Mouse (Mus musculus): ENCODE results near the gene Opn3. TPM values are rescaled to one million over a fixed set of nuclear protein-coding genes. Genes with fewer than 3 reads are reported as not detected.
A peak's percentile ranks its signal among the peaks of the same experiment; 100 is the strongest.

Opn3 gene
- polyA plus RNA-seq, 1 experiment from 2014 or later = 7.7 TPM

DNA sequence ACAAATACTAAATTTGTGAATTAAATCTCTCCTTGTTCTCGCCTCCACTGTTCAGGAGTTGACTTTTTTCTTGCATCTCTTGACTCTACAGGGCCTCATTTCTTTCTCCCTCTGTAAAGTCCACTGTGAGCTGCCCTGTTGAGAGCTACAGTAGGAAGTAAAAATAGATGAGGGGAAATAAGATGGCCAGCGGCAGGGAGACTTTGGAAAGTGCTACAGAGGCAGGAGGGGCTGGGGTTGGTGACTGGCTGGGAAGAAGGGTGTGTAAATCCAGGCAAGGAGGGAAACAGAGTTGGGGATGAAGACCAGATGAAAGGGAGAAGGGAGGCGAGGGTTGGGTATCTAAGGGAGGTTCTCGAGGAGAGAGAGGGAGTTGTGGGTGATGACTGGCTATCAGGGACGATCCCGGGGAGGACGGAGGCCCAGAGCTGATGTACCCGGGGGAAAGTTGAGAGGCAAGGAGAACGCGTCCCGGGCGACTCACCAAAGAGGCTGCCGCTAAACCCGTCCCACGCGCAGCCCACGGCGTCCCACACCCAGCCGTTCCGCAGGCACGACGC lies 810 bp downstream of the Opn3 start:
- Histone ChIP-seq H3K36me3 (replicated peaks) (peaks cover 15% of the 10 kb centered on the region), H3K9ac (peak overlapping the region; percentile 83), H3K27me3 (no peaks in the 10 kb centered on the region), H3K9me3 (no peaks in the 10 kb centered on the region), H3K27ac (peak overlapping the region; percentile 90), H3K4me3 (replicated peaks) (peak overlapping the region; percentile 76), H3K4me2 (peak overlapping the region; percentile 80), H3K4me1 (peaks cover 25% of the 10 kb centered on the region)
- under 1% methylated on average over 22 of the region's 22 CpGs for WGBS
- ATAC-seq (ENCODE audit: low FRiP score) = no peak

DNA sequence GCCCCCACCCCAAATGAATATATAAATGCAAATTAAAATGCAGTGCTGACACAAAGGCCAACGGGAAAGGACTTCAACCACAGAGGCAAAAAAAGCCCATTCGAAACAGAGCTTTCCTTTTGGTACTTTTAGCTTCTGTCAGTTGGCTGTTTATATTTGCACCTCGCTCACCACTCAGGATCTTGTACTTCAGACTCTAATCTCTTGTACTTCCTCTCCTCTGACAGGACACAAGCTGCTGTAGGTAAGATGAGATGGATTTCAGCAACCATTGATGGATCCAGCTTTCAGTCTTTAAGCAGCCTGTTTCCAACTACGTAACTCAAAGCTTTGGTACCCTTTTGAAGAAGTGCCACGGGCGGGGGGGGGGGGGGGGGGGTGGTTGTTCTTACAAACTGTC lies 11.6 kb downstream of the Opn3 start:
- 81% methylated on average over 6 of the region's 6 CpGs for WGBS
- ATAC-seq (ENCODE audit: low FRiP score) = no peak
- Histone ChIP-seq H3K36me3 (replicated peaks) (peaks cover 2% of the 10 kb centered on the region; the same call in 1 of the 2 replicates), H3K9me3 (no peaks in the 10 kb centered on the region), H3K27me3 (no peaks in the 10 kb centered on the region), H3K9ac (no peak overlapping the region), H3K27ac (no peak overlapping the region), H3K4me2 (no peak overlapping the region), H3K4me1 (no peaks in the 10 kb centered on the region), H3K4me3 (replicated peaks) (no peak overlapping the region)

DNA sequence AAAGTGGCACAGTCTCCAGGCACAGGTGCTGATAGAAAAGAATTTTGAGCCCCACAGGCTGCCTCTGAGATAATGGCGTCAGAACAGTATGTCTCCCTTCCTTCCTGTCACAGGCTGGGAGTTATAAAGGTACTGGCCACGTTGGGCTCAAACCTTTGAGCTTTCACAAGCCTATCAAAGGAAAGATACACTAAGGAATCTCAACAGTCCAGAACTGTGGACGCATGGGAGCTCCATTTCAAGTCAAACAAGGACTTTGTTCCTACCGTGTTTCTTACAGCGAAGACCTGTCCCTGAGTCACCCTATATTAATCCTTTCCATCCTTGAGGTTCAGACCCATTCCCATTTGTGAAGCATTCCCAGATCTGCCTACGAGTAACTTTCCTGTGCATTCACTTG lies 15.1 kb downstream of the Opn3 start:
- no peak overlapping the region for H3K27ac ChIP-seq
- H3K4me1 ChIP-seq = no peaks in the 10 kb centered on the region
- H3K4me3 ChIP-seq (replicated peaks) = no peak overlapping the region
- no peaks in the 10 kb centered on the region for H3K36me3 ChIP-seq (replicated peaks)
- ATAC-seq (ENCODE audit: low FRiP score) = no peak
- H3K27me3 ChIP-seq = no peaks in the 10 kb centered on the region
- H3K9me3 ChIP-seq = no peaks in the 10 kb centered on the region
- WGBS = 88% methylated on average over 6 of the region's 6 CpGs
- H3K9ac ChIP-seq = no peak overlapping the region
- no peak overlapping the region for H3K4me2 ChIP-seq

DNA sequence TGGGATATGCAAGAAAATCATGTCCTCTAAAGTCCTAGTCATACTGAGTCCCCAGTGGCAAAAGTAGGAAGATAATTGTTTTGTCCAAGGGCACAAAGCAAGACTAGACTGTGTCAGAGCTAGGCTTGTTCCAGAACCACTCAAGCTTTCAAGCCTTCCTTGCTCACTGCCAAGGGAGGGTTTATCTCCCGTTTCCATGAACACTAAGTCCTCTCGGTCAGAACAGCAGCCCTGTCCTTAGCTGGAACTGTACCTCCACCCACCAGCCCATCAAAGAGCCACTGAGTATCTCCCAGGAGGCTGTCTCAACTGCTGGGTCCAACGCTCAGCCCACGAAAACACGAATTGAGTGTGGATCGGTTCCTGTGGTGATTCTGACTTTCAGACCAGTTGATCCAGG lies 17.5 kb downstream of the Opn3 start:
- no peak for ATAC-seq (ENCODE audit: low FRiP score)
- H3K4me3 ChIP-seq (replicated peaks) = no peak overlapping the region
- H3K4me2 ChIP-seq = no peak overlapping the region
- H3K27me3 ChIP-seq = no peaks in the 10 kb centered on the region
- no peaks in the 10 kb centered on the region for H3K36me3 ChIP-seq (replicated peaks)
- H3K4me1 ChIP-seq = no peaks in the 10 kb centered on the region; the same call in 1 of the 2 replicates
- no peaks in the 10 kb centered on the region for H3K9me3 ChIP-seq
- H3K9ac ChIP-seq = no peak overlapping the region
- WGBS = 90% methylated on average over 6 of the region's 6 CpGs
- H3K27ac ChIP-seq = no peak overlapping the region

DNA sequence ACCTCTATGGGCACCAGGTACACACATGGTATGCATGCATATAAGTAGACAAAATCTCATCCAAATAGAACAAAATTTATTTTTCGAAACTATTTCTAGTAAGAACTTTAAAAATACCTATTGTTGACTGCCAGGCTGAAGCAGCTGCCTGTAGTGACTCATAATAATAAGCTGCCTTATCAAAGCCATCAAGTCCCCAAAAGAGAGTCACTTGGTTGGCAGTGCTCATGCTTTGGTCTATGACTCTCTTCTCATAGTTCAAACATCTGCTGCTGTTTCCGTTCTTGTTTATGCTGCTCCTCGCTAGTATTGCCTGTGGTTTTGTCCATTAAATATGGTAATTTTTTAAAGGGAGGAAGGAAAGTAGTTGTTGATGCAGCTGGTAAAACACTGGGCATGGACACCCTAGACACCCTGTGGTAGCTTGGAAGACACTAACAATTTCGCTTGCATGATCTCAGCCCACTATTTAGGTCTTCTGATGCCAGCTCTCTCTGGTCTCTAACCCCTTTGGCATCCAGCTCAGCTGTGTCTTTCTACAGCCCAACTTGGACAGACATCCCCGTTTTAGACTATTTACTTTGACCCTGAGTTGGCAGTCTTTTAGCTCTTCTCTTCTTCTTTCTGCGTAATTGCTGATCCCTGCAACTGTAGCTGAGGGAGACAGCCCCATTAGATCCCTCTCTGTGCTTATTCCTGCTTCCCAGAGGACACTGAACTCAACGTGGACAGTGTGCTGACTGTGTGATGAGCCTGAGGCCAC lies 18.8 kb downstream of the Opn3 start:
- no peak overlapping the region for H3K4me3 ChIP-seq (replicated peaks)
- H3K27ac ChIP-seq = no peak overlapping the region
- H3K4me1 ChIP-seq = peaks cover 3% of the 10 kb centered on the region; the same call in 1 of the 2 replicates
- no peaks in the 10 kb centered on the region for H3K27me3 ChIP-seq
- H3K36me3 ChIP-seq (replicated peaks) = no peaks in the 10 kb centered on the region
- no peak overlapping the region for H3K9ac ChIP-seq
- ATAC-seq (ENCODE audit: low FRiP score) = no peak
- 86% methylated on average over 7 of the region's 7 CpGs for WGBS
- no peak overlapping the region for H3K4me2 ChIP-seq
- no peaks in the 10 kb centered on the region for H3K9me3 ChIP-seq

DNA sequence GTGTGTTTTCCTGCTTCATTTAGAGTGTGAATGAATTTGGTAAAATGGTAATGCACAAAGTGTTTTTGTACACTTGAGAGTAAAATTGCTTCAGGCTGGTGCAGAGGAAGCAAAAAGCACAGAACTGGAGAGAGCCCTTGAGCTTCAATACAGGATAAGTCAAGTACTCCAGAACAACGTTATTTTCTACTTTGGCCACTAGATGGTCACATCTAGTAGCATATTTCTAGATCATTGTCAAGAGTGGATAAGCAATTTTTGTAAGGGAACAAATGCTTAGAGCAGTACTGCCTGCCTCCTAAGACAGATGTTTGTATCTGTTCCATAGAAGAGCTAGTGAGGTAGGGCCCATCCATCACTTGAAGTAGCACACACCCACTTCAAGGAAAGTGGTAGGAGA lies 20.9 kb downstream of the Opn3 start:
- no peak for ATAC-seq (ENCODE audit: low FRiP score)
- no peaks in the 10 kb centered on the region for H3K36me3 ChIP-seq (replicated peaks)

DNA sequence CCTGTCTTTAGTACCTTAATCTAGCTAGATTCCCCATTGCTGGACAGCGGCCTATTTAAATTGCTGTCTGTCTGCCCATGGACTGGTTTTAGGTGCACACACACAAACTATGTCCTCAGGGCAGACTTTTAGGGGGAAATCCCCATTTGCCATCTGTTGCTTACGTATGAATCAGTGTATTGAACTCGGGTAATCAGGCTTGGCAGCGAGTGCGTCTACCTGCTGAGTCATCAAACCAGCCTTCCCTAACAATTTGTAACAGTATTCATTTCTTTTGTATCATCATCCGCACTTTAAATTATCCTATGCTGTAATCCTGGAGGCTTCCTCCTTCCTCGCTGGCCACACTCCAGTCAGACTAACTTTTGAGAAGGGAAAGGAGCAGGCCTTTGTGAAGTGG lies 22.5 kb downstream of the Opn3 start:
- no peak overlapping the region for H3K9ac ChIP-seq
- no peak overlapping the region for H3K4me3 ChIP-seq (replicated peaks)
- no peak for ATAC-seq (ENCODE audit: low FRiP score)
- no peaks in the 10 kb centered on the region for H3K36me3 ChIP-seq (replicated peaks)
- no peaks in the 10 kb centered on the region for H3K27me3 ChIP-seq
- H3K9me3 ChIP-seq = no peaks in the 10 kb centered on the region
- H3K27ac ChIP-seq = no peak overlapping the region
- WGBS = 64% methylated on average over 7 of the region's 7 CpGs
- H3K4me1 ChIP-seq = peaks cover 6% of the 10 kb centered on the region
- no peak overlapping the region for H3K4me2 ChIP-seq

More for the DNA sequence above, 20.9 kb downstream of the Opn3 start:
- Histone ChIP-seq H3K27ac (no peak overlapping the region), H3K4me2 (no peak overlapping the region), H3K27me3 (no peaks in the 10 kb centered on the region), H3K9me3 (no peaks in the 10 kb centered on the region), H3K4me3 (replicated peaks) (no peak overlapping the region), H3K9ac (no peak overlapping the region), H3K4me1 (peaks cover 3% of the 10 kb centered on the region; the same call in 1 of the 2 replicates)
- WGBS = 38% methylated on average over 1 of the region's 1 CpGs

DNA sequence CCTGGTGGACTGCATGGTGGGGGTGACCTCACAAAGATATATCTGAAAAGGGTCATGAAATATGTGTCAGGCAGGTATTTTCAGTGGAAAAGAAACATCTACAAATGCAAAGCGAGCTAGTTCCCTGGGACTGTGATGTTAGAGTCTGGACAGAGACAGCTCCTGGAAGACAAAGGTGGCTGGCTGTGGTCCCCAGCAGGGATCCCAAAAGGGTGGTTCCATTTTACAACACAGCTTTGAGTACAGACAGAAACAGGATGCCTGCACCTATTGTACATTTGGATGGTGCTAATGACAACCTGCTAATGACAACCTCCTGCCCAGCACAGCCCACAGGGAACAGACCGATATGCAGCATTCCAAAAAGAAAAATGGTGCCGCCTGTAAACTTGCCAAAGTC lies 23.1 kb downstream of the Opn3 start:
- Histone ChIP-seq H3K4me1 (peaks cover 6% of the 10 kb centered on the region), H3K27ac (no peak overlapping the region), H3K36me3 (replicated peaks) (no peaks in the 10 kb centered on the region), H3K9ac (no peak overlapping the region), H3K4me2 (no peak overlapping the region), H3K27me3 (no peaks in the 10 kb centered on the region), H3K9me3 (no peaks in the 10 kb centered on the region), H3K4me3 (replicated peaks) (no peak overlapping the region)
- WGBS = 89% methylated on average over 3 of the region's 3 CpGs
- no peak for ATAC-seq (ENCODE audit: low FRiP score)

DNA sequence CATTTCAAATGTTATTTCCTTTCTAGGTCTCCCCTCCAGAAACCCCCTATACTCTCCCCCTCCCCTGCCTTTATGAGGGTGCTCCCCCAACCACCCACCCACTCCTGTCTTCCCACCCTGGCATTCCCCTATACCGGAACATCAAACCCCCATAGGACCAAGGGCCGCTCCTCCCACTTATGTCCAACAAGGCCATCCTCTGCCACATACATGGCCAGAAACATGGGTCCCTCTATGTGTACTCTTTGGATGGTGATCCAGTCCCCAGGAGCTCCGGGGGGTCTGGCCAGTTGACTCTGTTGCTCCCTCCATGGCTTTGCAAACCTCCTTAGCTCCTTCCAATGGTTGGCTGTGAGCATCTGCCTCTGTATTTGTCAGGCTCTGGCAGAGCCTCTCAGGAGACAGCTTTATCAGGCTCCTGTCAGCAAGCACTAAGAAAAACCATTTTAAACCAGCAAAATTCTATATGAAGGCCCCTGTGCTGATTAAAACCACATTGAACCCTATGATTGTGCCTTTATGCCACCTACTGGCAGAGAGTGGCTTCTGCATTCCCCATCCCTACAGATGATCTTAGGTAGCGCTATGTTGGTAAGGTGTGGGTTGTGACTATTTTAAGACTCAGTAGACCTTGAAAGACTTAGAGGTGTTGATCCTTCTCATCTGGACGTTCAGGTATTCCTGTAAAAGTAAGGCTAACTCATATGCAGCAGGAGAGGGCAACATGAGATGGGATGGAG lies 23.7 kb downstream of the Opn3 start:
- no peak overlapping the region for H3K4me2 ChIP-seq

DNA sequence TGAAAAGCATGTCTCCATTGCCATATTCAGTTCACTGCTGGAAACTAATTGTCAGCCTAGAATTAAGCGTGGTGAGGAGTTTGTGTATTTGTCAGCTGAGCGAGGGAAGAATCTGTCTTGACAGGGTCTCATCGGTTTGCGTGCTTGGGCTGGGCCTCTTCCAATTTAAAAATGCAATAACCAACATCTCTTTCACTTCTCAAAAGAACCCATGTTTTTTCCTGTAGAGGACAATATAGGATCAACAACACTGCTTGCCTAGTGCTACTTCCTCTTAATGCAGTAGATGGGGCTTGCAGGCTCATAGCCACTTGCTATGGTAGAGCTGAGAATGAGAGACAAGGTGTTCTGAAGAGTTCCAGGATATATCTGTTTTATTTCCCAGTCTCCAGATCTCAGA lies 32.7 kb downstream of the Opn3 start:
- Histone ChIP-seq H3K9me3 (no peaks in the 10 kb centered on the region), H3K36me3 (replicated peaks) (0 out of 2 replicates have a peak, but pooled peaks cover 5% of the 10 kb centered on the region), H3K27me3 (no peaks in the 10 kb centered on the region), H3K9ac (no peak overlapping the region), H3K4me3 (replicated peaks) (no peak overlapping the region), H3K27ac (no peak overlapping the region), H3K4me1 (no peaks in the 10 kb centered on the region), H3K4me2 (no peak overlapping the region)
- 89% methylated on average over 4 of the region's 4 CpGs for WGBS
- ATAC-seq (ENCODE audit: low FRiP score) = no peak

More for the DNA sequence above, 23.7 kb downstream of the Opn3 start:
- H3K27me3 ChIP-seq = no peaks in the 10 kb centered on the region
- no peak overlapping the region for H3K4me3 ChIP-seq (replicated peaks)
- no peaks in the 10 kb centered on the region for H3K9me3 ChIP-seq
- no peaks in the 10 kb centered on the region for H3K36me3 ChIP-seq (replicated peaks)
- ATAC-seq (ENCODE audit: low FRiP score) = peak; percentile 49
- H3K9ac ChIP-seq = no peak overlapping the region
- H3K27ac ChIP-seq = no peak overlapping the region
- peaks cover 6% of the 10 kb centered on the region for H3K4me1 ChIP-seq
- 82% methylated on average over 5 of the region's 5 CpGs for WGBS

DNA sequence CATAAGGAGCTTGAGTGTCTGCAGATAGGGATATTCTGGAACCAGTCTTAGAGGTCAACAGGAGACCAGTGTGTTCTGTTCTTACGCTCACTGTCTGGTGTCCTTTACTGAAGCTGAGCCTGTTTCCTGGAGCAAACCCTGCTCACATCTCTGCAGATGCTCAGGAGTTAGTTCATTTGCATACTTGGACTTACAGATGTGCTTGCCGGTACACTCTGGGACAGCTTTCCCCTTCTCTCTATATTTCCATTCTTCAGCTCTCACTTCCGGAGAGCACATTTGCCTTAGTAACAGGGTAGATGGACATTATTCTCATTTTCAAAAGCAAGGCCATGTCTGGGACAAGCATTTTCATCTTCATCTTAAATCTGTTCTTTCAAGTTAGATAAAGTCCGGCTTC lies 44.0 kb downstream of the Opn3 start:
- no peaks in the 10 kb centered on the region for H3K4me1 ChIP-seq
- ATAC-seq (ENCODE audit: low FRiP score) = no peak
- WGBS = 94% methylated on average over 4 of the region's 4 CpGs

DNA sequence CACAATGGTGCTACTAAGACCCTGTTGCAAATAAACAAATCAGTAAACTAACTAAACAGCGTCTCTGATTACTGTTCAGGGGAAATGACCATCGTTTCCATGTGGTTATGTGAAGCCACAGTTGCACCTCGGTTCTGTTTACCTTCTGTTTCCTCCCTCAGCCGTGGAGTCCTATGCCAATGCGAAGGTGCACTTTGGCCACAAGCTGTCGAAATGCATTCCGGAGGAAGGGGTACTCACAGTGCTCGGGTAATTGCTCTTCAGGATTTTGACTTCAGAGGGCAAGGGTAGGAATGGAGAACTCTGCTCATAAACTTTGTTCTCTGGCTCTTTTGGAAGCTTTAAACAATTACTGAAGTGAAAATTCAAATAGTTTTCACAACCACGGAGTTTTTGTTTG lies 45.6 kb downstream of the Opn3 start:
- ATAC-seq (ENCODE audit: low FRiP score) = no peak
- Histone ChIP-seq H3K9ac (no peak overlapping the region), H3K27ac (no peak overlapping the region), H3K9me3 (no peaks in the 10 kb centered on the region), H3K4me2 (no peak overlapping the region), H3K4me1 (no peaks in the 10 kb centered on the region), H3K4me3 (replicated peaks) (no peak overlapping the region), H3K36me3 (replicated peaks) (no peaks in the 10 kb centered on the region), H3K27me3 (no peaks in the 10 kb centered on the region)
- 86% methylated on average over 9 of the region's 9 CpGs for WGBS

More for the DNA sequence above, 44.0 kb downstream of the Opn3 start:
- H3K4me3 ChIP-seq (replicated peaks) = no peak overlapping the region
- no peak overlapping the region for H3K27ac ChIP-seq
- H3K9ac ChIP-seq = no peak overlapping the region
- no peak overlapping the region for H3K4me2 ChIP-seq
- no peaks in the 10 kb centered on the region for H3K36me3 ChIP-seq (replicated peaks)
- no peaks in the 10 kb centered on the region for H3K27me3 ChIP-seq
- H3K9me3 ChIP-seq = no peaks in the 10 kb centered on the region
